Mouse (Mus musculus) ES-Bruce4 (cell line): Measurements from ENCODE around the gene Mtor.

ENCODE experiments used
- CTCF ChIP-seq: IDR thresholded peaks from one replicate; pipeline ENCODE4 v1.8.1; 2011; ENCODE audit warnings: low read depth, low read length
- POLR2A ChIP-seq: IDR thresholded peaks from one replicate; pipeline ENCODE4 v1.8.1; 2011; ENCODE audit warnings: low read length; ENCODE audit not compliant: insufficient read depth

DNA sequence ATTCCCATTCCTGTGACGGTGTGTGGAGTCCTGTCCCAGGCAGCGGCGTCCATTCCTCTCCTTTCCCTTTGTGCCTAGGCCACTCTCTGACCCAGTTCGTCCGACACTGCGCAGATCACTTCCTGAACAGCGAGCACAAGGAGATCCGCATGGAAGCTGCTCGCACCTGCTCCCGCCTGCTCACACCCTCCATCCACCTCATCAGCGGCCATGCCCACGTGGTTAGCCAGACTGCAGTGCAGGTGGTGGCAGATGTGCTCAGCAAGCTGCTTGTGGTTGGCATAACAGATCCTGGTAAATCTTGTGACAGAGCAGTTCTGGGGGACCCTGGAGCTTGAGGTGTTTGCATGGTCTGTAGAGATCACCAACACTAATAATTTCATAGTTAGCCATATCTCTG, 16.5 kb downstream of the Mtor start:
- no peak for TF ChIP-seq POLR2A
- no peak for TF ChIP-seq CTCF
